Mouse (Mus musculus) kidney, adult 8-10 months (tissue): ENCODE data around the gene Sae1.

Experiments used
- DNase-seq, 2 experiments: peaks; one replicate each; pipeline ENCODE4 v3.0.0; 2022

Sae1 gene

GRCm38 (mm10) chr7:16387160-16388041 is at the start of gene Sae1:
Gene Sae1 (minus strand): TSS chr7:16387806.
- peak; percentile 96 to 97 for DNase-seq

GRCm38 (mm10) chr7:16435088-16435487 is 47.5 kb upstream of the Sae1 start:
- no peak for DNase-seq

DNA sequence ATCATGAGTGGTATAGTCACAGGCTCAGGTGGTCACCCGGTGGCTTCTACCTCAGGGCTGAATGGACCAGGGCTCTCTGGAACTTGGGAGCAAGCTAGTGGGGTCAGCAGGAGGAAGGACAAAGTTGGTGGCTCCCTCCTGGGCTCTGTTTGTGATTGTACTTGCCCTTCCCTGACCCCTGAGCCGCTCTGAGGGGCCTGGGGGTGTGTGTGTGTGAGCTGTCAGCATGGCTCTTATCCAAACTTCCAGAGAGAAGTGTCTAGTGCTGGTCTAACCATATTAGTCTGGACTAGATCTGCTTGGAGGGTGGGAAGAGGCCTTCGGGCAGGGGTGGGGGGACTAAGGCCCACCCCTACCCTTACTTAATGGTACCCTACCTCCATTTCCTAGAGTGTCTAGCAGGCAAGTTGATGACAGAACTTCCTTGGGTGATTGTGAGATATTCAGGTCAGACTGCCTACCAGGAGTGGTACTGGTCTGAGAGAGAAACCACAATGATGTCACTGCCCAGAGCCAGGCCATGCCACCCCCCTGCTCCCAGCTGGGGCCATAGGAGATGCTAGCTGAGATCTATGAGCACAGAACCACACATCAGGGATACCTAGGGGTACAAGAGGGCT is 45.9 kb upstream of the Sae1 start:
- DNase-seq: no peak

DNA sequence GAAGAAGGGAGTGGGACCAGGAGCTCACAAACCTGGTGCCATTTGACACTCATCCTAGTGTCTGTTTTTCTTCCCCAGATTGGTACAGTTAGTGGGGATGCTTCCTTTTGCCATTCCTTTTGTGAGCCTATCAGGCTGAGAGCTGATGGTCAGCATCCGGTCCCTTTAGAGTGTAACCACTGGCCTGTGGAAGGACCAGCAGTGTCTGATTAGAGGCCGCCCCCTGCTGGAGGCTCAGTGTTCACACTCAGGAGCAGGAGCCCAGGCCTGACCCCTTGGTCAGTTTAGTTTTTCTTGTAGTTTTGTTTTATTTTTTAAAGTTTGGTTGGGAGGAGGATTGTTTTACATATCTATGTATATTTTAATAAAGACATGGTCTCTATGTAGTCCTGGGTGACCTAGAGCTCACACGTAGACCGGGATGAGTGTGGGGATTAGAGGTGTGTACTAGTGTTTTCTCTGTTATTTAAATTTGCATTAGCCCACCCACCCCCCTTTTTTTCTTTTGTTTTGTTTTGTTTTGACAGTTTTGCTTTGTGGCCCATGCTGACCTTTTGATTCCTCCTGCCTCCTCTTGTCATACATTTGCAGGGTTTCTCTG is 38.6 kb upstream of the Sae1 start:
- DNase-seq: peak; percentile 73 to 88

- no peak for DNase-seq
These were observed 38.1 kb upstream of the Sae1 start for GRCm38 (mm10) chr7:16425721-16426120.

DNA sequence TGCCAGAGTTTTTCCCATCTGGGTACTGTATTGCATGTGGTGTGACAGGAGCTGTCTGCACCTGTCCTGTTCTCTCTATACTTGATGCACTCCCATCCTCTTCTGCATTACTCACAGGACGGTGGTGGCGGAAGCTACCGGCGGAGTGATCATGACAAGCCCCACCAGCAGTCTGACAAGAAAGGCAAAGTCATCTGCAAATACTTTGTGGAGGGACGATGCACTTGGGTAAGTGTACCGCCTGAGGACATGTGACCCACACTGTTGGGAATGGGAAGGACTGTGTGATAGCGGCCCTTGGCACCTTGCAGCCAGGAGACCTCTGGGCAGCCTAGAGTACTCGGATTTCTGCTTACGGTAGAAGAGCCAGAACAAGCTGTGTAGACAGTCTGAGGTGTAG is 36.1 kb upstream of the Sae1 start:
- DNase-seq: no peak

DNA sequence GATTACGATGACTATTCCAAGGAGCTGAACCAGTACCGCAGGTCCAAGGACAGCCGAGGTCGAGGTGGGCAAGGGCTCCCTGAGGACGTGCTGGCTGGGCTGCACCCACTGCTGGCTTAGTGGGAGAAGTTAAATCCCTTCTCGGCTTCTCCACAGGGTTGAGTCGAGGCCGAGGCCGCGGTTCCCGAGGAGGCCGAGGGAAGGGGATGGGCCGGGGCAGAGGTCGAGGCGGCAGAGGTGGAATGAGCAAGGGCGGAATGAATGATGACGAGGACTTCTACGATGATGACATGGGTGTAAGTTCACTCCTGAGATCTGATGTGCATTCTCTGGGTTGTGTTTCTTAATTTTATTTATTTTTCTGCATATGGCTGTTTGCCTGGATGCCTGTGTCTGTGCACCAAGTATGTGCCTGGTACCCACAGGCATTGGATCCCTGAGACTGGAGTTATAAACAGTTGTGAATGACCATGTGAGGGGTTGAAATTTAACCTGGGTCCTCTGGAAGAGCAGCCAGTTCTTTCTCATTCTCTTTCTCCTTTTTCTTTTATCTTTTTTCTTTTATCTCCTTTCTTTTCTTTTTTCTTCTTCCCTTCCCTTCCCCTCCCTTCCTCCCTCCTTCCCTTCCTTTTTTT is 34.7 kb upstream of the Sae1 start:
- DNase-seq: peak in 1 of 2 experiments; percentile 40

GRCm38 (mm10) chr7:16420493-16421118 is 33.0 kb upstream of the Sae1 start:
- peak in 1 of 2 experiments; percentile 35 for DNase-seq

DNA sequence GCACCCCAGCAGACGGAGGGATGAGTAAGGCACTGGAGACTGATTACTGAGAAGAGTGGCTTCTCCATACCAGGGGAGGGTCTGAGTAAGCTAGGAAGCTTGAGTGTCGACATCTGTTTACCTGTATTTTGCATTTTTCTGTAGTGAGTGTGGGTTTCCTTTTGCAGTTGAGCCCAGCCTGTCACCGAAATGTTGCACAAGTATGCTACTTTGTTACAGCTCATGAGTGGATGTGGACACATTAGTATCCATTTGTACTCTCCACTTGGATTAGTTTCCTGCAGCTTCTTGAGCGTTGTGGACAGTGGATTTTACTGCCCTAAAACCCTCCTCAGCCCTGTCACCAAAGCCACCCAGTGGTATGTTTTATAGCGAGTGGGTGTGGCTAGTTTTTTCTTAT is 31.1 kb upstream of the Sae1 start:
- DNase-seq: no peak

DNA sequence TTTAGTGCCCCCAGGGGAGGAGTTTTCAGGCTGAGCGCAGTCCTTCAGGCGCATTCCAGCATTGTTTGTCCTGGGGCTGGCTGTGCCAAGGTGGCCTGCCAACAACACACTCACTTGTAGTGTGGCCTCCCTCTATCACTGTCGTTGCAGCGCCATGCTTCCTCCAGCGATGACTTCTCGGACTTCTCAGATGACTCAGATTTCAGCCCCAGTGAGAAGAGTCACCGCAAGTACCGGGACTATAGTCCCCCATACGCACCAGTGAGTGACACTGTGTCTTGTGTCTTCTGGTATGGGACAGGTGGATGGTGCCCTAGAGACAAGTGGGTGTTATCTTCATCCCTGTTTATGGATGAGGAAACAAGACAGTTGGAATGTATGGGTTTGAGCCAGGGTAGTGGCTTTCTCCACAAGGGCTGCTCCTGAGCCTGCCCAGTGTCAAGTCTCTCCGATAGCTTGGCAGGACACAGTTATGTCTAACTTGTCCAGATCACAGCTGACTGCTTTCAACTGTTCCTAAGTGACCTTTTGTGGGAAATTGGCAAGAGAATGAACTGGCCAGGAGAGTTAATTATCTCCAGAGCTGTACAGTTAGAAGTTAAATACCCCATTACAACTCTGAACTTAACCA is 29.6 kb upstream of the Sae1 start:
- DNase-seq: peak; percentile 74 to 88

DNA sequence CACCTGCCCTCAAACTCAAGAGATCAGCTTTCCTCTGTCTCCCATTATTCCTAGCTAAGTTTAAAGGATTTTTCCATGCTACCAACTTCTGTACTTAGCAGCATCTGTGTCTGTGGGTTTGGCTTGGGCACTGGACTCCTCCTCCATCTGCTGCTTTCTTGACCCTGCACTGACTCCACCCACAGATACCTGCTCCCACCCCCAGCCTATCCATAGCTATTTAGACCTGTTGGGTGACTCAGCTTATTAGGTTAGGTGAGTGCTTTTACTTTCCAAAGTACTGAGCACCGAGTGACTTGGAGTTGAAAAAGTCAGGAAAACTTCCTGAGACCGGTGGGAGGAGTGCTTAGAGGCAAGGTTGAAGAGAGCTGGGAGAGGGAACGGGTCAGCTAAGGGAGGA is 27.8 kb upstream of the Sae1 start:
- peak; percentile 64 to 71 for DNase-seq

GRCm38 (mm10) chr7:16412930-16413329 is 25.3 kb upstream of the Sae1 start:
- DNase-seq: no peak

DNA sequence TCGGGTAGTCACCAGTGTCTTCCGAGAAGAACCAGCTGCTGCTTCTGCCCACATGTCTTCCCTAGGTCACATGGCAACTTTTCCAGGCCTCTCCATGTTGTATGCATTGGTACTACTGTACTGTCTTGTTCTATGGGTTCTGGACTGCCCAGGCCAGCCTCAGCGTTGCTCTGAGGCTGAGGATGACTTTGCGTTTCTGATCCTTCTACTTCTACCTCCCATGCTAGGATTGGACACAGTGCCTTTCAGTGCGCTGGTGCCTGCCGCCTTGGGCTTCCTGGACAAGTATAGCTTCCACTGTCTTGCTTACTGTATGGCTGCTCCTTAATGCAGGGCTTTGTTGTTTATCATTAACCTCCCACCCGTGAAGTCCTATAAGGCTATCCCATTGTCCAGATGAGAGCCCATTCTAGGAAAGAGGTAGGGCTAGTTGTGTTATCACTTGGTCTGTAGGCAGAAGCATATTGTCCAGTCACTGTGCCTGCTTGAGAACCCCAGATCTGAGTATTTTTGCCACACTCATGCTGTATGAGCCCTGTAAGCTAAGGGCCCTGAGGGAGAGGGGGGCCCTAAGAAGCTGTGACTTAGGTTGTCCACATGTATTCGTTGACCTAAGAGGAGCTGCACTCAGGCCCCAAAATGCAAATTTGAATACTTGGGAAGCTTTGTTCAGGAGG is 24.8 kb upstream of the Sae1 start:
- no peak for DNase-seq

DNA sequence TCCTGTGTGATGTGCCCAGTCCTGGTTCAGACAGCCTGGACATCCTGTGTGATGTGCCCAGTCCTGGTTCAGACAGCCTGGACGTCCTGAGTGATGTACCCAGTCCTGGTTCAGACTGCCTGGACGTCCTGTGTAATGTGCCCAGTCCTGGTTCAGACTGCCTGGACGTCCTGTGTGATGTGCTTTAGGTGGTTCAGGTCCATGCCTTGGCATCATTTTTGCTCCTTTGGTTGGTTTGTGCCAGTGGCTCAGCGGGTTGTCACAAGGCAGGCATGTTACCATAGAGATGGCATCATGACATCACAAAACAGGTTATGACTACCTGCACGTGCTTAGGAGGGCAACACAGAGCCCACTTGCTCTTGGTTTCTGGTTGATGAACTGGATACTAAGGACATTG is 23.5 kb upstream of the Sae1 start:
- no peak for DNase-seq

DNA sequence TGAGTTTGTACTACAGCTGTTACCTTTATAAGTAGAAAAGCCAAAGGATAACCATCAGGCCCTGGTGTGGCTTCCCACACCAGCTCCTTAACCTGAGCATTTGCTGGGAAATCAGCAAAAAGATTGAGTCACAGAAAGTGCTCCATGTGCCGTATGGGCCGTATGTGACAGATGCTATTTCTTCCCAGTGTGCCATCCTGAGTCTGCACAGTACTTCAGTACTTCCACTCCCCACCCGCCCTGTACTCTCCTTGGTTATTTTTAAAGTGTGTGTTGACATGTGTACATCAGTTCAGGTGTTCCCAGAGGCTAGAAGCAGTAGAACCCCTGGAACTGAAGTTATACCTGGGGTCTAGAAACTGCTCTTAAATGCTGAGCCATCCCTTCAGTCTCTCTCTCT is 19.4 kb upstream of the Sae1 start:
- DNase-seq: no peak

- peak; percentile 63 to 73 for DNase-seq
These were observed 18.1 kb upstream of the Sae1 start for GRCm38 (mm10) chr7:16405516-16406351.

- peak; percentile 52 to 76 for DNase-seq
These were observed 17.5 kb upstream of the Sae1 start for GRCm38 (mm10) chr7:16405073-16405455.

DNA sequence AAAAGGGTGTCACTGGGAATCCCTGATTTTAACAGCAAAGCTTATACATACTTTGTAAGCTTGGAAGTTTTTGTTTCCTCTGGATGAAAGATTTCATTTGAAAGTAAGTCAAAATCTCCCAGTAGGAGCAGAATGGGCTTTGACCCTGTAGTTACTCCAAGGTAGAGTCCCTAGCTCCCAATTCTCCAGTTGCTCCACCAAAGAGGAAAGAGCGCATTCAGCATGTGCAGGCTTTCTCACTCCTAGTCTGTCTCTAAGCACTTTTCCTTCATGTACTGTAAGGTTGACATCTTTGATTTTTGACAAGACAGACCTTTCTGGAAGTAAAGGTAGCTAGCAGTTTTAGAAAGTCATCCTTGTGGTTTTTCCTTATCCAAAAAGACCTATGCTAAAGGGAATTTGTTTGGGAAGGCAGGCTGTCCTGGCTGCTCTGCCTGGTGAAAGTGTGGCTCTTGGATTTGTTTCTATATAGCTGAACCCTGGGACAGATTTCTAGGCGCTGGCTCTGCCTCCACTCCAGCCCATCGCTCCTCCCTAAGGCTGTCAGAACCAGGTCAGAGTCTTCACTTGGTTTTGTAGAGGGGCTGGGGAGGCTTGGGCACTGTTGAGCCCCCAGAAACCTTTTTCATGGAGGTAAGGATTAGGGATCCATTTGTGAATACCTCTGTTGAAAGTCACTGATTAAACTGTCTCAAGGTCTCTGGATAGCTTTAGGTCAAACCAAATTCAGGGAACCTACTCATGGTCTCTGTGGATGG is 16.9 kb upstream of the Sae1 start:
- DNase-seq: no peak

DNA sequence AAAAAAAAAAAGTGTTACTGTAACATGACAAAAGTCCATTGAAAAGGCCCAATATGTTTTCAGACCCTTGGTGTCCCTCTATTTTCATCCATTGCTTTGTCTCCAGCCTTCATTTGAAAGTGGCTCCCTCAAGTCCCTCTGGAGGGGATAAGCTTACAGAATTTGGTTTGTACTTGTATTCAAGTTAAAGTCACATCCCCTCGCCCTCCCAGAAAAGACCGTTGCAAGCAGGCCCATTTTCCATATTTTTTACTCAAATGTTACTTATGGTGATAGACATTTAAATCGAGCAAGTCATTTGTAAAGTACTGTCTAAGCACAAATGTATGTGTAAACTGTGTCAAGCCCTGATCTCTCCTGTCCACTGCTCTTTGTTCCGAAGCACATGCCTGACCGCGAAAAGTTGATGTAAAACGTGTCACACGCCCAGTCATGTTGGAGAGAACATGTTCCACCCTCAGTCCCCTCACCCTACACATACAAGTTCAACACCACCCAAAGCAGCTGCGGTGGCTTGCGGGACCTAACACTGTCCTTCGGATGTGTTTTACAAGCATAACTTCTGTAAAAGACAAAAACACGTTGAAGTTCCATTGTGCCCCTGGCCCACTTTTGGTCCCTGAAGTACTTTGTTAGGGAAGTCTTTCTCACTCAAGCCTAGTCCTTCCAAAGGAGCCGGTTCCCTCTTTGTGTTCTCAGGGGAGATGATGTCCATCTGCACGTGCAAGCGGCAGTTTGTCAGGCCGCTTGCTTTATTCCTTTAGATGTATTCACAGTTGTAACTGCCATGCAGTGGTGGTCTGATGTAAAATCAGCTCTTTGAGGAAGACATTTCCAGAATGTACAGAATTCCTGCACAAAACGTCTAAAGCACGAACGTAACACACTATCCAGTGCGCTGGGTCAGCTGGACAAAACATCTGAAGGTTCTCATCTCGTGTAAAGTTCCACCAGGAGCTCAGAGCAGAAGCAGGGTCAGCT is 15.7 kb upstream of the Sae1 start:
- no peak for DNase-seq
